In genomic region chr5:48038033-48038432, GRCm38 (mm10) we compare ENCODE assay signal across 10 mouse cellular contexts. TPM values are rescaled to one million over a fixed set of nuclear protein-coding genes. Genes with fewer than 3 reads are reported as not detected.
A peak's percentile ranks its signal among the peaks of the same experiment; 100 is the strongest.
DNase-seq lines count a peak whose midpoint lies in the region; ATAC-seq lines count a peak whose summit lies in the region.
"Had no signal": no experiment of that assay in that cellular context is flagged by ENCODE, and none has a peak within 500 bp of the region (broad histone marks: within the 10 kb centered on the region; RNA-seq: fewer than 3 reads in every experiment).

No protein-coding gene starts in this region.

- H3K9me3 ChIP-seq in forebrain, embryonic 11.5 days (ENCODE audit: control insufficient read depth, low read length) = no peaks in the 10 kb centered on the region
- H3K9me3 ChIP-seq in forebrain, embryonic 10.5 days = no peaks in the 10 kb centered on the region
- H3K9me3 ChIP-seq in midbrain, embryonic 11.5 days (ENCODE audit: control insufficient read depth, low read length) = no peaks in the 10 kb centered on the region
- no peaks in the 10 kb centered on the region for H3K9me3 ChIP-seq in midbrain, embryonic 10.5 days (replicated peaks)
- no peaks in the 10 kb centered on the region for H3K9me3 ChIP-seq in forebrain, embryonic 13.5 days (replicated peaks)

- 0 out of 2 replicates have a peak, but pooled peaks have one; percentile 67 for ATAC-seq in forebrain, embryonic 11.5 days (replicated peaks; ENCODE audit: low FRiP score)
- peak; percentile 69; the same call in 1 of the 2 replicates for ATAC-seq in midbrain, embryonic 11.5 days (ENCODE audit: low FRiP score)
- ATAC-seq in forebrain, embryonic 13.5 days = peak; percentile 77; the same call in 1 of the 2 replicates
- ATAC-seq in megakaryocyte-erythroid progenitor cell, adult 5-6 weeks (replicated peaks; ENCODE audit: low FRiP score, low TSS enrichment, poor library complexity, severe bottlenecking) = no peak

- DNase-seq in forebrain, embryonic 11.5 days (ENCODE audit: low spot score) = no peak
- DNase-seq in forebrain, embryonic 10.5 days (ENCODE audit: extremely low spot score, low spot score) = no peak
- no peak for DNase-seq in midbrain, embryonic 11.5 days (ENCODE audit: low spot score, missing footprints)
- DNase-seq in midbrain, embryonic 10.5 days (ENCODE audit: low spot score) = no peak
- peak; percentile 54 for DNase-seq in lung, postnatal 14 days
- DNase-seq in liver = no peak

- H3K4me1 ChIP-seq in forebrain, embryonic 11.5 days (replicated peaks; ENCODE audit: control insufficient read depth, insufficient read depth, low read length) = no peaks in the 10 kb centered on the region
- no peaks in the 10 kb centered on the region for H3K4me1 ChIP-seq in forebrain, embryonic 10.5 days
- no peaks in the 10 kb centered on the region for H3K4me1 ChIP-seq in midbrain, embryonic 11.5 days (ENCODE audit: control insufficient read depth, insufficient read depth, low read length)
- H3K4me1 ChIP-seq in midbrain, embryonic 10.5 days = peaks cover 5% of the 10 kb centered on the region; the same call in 1 of the 2 replicates
- H3K4me1 ChIP-seq in forebrain, embryonic 13.5 days = no peaks in the 10 kb centered on the region

- H3K9ac ChIP-seq in forebrain, embryonic 11.5 days (ENCODE audit: low read length) = no peak overlapping the region
- no peak overlapping the region for H3K9ac ChIP-seq in midbrain, embryonic 11.5 days (ENCODE audit: low read length)
- H3K9ac ChIP-seq in forebrain, embryonic 13.5 days = no peak overlapping the region

- 43% methylated on average over 5 of the region's 5 CpGs for WGBS in forebrain, embryonic 11.5 days
- 39% methylated on average over 5 of the region's 5 CpGs for WGBS in forebrain, embryonic 10.5 days
- 32% methylated on average over 5 of the region's 5 CpGs for WGBS in midbrain, embryonic 11.5 days
- WGBS in midbrain, embryonic 10.5 days = 35% methylated on average over 5 of the region's 5 CpGs
- 35% methylated on average over 5 of the region's 5 CpGs for WGBS in forebrain, embryonic 13.5 days

- no peak overlapping the region for H3K27ac ChIP-seq in forebrain, embryonic 11.5 days (ENCODE audit: low read depth, low read length)
- H3K27ac ChIP-seq in forebrain, embryonic 10.5 days = no peak overlapping the region
- H3K27ac ChIP-seq in midbrain, embryonic 11.5 days (ENCODE audit: low read depth, low read length) = no peak overlapping the region
- no peak overlapping the region for H3K27ac ChIP-seq in midbrain, embryonic 10.5 days (replicated peaks)
- no peak overlapping the region for H3K27ac ChIP-seq in forebrain, embryonic 13.5 days

- no peak overlapping the region for H3K4me2 ChIP-seq in forebrain, embryonic 11.5 days (ENCODE audit: low read depth, low read length, severe bottlenecking)
- H3K4me2 ChIP-seq in midbrain, embryonic 11.5 days = no peak overlapping the region
- H3K4me2 ChIP-seq in forebrain, embryonic 13.5 days = no peak overlapping the region

- H3K4me3 ChIP-seq in forebrain, embryonic 11.5 days (ENCODE audit: low read depth, low read length) = no peak overlapping the region
- H3K4me3 ChIP-seq in forebrain, embryonic 10.5 days = no peak overlapping the region
- no peak overlapping the region for H3K4me3 ChIP-seq in midbrain, embryonic 11.5 days (ENCODE audit: low read depth, low read length)
- H3K4me3 ChIP-seq in midbrain, embryonic 10.5 days = no peak overlapping the region
- no peak overlapping the region for H3K4me3 ChIP-seq in forebrain, embryonic 13.5 days
- H3K4me3 ChIP-seq: erythroblast, embryonic 14.5 days had no signal

- H3K27me3 ChIP-seq in forebrain, embryonic 11.5 days (ENCODE audit: control insufficient read depth, insufficient read depth, low read length) = no peaks in the 10 kb centered on the region
- H3K27me3 ChIP-seq in forebrain, embryonic 10.5 days (ENCODE audit: poor library complexity, severe bottlenecking) = no peaks in the 10 kb centered on the region
- H3K27me3 ChIP-seq in midbrain, embryonic 11.5 days (ENCODE audit: control insufficient read depth, insufficient read depth, low read length) = no peaks in the 10 kb centered on the region
- no peaks in the 10 kb centered on the region for H3K27me3 ChIP-seq in midbrain, embryonic 10.5 days (ENCODE audit: low read depth, poor library complexity, severe bottlenecking)
- H3K27me3 ChIP-seq in forebrain, embryonic 13.5 days = no peaks in the 10 kb centered on the region
- H3K27me3 ChIP-seq: CH12.LX had no signal

- no peaks in the 10 kb centered on the region for H3K36me3 ChIP-seq in forebrain, embryonic 11.5 days (ENCODE audit: control insufficient read depth, insufficient read depth, low read length)
- no peaks in the 10 kb centered on the region for H3K36me3 ChIP-seq in forebrain, embryonic 10.5 days (replicated peaks)
- H3K36me3 ChIP-seq in midbrain, embryonic 11.5 days (ENCODE audit: control insufficient read depth, insufficient read depth, low read length) = no peaks in the 10 kb centered on the region
- H3K36me3 ChIP-seq in midbrain, embryonic 10.5 days = no peaks in the 10 kb centered on the region
- H3K36me3 ChIP-seq in forebrain, embryonic 13.5 days (ENCODE audit: poor library complexity, severe bottlenecking) = no peaks in the 10 kb centered on the region

RNA-seq across cellular contexts. Expression of gene Slit2, which starts 55.1 kb away (rescaled TPM):
- polyA plus RNA-seq in forebrain, embryonic 11.5 days (2014; fragmentation: Nextera tagmentation; extraction: Ambion mirVana) = 28.5 and 28.7 TPM in 2 replicates
- polyA plus RNA-seq in forebrain, embryonic 10.5 days (2016; fragmentation: Nextera tagmentation; extraction: Ambion mirVana) = 23.9 and 29.8 TPM in 2 replicates
- polyA plus RNA-seq in midbrain, embryonic 11.5 days (2014; fragmentation: Nextera tagmentation; extraction: Ambion mirVana) = 34.5 and 38.9 TPM in 2 replicates
- polyA plus RNA-seq in midbrain, embryonic 10.5 days (2016; fragmentation: Nextera tagmentation; extraction: Ambion mirVana) = 44.4 and 45.2 TPM in 2 replicates
- 16.9 and 21.7 TPM in 2 replicates for polyA plus RNA-seq in forebrain, embryonic 13.5 days (2015; fragmentation: Nextera tagmentation; extraction: Ambion mirVana)
- not detected in 2 replicates for total RNA-seq in megakaryocyte-erythroid progenitor cell, adult 5-6 weeks (2014; fragmentation: Nextera tagmentation)
- not detected in 2 replicates for total RNA-seq in megakaryocyte-erythroid progenitor cell, adult 5-6 weeks (2017)
